Mouse (Mus musculus): ENCODE measurements around the gene Rassf4. TPM values are rescaled to one million over a fixed set of nuclear protein-coding genes. Genes with fewer than 3 reads are reported as not detected.
A peak's percentile ranks its signal among the peaks of the same experiment; 100 is the strongest.
"Not testable (repeated sequence)": the region's sequence is repeated elsewhere in the genome, so short reads cannot be mapped to it uniquely, and the experiment has no call there.

Rassf4 gene
- total RNA-seq, 2 experiments from 2014 or later: 5.1 to 5.2 TPM

DNA sequence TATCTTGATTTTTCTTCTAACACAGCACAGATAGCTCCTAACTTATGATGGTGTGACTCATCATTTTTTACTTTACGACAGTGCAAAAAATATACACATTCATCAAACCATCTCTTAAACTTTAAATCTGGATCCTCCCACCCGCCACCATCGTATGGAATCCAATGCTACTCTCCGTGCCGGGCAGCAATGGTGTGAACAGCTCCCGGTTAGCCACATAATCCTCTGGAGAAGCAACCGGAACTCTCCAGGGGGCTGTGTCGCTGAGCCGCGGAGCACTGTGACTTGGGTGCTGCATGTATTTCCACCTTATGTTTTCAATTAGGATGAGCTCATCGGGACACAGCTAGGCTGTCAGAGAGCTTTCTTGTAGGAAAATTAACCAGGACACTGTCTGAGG lies 30.8 kb downstream of the Rassf4 start:
- intact Hi-C loops (cut with DNase I; ENCODE audit: low total_unique reads): no loop called here
- DNase-seq: no peak

DNA sequence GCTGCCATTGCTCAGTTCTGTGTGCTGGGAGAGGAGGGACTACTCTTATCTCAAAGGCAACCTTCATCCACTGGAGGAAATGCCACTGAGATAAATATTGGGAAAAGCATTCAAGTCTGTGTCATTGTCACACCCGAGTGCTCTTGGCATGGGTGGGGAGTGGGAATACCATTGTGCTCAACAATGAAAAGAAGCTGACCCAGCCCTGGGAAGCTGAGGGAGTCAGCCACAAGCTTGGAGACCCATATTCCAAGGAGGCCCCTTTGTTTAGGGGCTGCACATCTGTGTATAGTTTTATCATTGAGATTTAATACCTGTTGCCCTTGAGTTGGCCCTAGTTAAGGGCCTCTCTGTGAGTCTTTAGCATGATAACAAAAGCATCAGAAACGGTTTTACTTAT lies 34.1 kb downstream of the Rassf4 start:
- no peak for DNase-seq
- intact Hi-C loops (cut with DNase I; ENCODE audit: low total_unique reads): no loop called here

DNA sequence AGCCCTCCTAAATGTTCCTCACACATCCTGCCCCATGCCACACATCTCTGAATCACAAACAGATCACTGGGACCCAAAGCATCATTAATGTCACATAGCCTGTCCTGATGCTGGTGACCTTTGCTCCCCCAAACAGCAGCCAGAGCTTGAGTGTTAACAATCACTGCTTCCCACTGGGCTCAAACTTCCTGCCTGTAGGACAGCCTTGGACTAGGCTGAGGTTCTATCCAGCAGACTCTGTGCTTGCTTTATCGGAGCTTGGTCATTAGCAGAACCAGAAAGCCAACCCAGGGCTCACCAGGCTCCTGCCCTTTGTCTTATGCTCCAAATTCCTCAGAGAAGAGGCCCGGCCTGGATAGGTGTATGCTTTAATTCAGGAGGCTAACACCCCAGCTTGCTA lies 34.9 kb downstream of the Rassf4 start:
- intact Hi-C loops (cut with DNase I; ENCODE audit: low total_unique reads): no loop called here
- no peak for DNase-seq

DNA sequence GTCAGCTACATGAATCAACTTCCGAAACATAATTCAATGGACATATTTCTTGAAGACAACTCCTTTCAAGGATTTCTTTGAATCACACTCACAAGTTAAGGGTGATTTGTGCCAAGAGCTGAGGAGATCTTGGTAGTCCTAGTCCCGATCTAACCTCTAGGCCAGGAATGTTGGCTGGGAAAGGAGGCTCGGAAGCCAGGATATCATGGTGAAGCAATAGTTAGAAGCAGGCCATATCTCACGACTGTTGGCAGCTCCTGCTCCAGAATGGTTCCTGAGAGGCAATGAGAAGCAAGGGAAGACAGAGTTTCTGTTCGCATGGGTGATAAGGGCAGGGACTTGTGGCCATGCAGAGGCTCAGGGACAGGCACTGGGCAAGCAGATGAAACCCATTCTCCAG lies 36.3 kb downstream of the Rassf4 start:
- intact Hi-C loops (cut with DNase I; ENCODE audit: low total_unique reads): no loop called here
- DNase-seq: peak; percentile 48

DNA sequence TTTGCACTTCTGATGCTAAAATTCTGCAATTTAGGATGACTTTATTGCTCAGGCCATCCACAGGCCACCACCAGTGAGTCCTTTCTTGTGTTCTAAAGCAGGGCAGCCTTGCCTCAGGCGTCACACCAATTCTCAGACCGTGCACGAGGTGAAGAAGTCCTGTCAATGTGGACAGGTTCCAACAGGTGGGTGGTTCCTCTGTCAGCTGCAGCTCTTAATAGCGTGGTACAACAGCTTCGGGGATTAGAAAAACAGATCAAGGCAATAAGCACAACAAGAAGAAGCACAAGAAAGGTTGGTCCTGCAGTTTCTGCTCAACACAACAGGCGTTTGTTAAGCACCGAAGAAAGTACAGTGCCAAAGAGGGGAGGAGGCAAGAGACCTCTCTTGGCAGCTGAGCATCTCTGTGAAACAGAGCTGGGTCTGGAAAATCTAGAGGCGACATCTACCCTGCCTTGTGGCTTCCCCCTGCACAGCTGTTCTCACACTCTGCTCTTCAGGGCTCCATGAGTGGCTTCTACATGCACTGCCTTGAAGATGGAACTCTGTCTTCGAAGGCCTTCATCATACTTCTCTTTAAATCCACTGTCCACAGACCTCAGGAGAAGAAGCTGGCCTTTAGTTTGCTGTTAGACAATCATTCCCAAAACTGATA lies 37.0 kb downstream of the Rassf4 start:
- DNase-seq: no peak

DNA sequence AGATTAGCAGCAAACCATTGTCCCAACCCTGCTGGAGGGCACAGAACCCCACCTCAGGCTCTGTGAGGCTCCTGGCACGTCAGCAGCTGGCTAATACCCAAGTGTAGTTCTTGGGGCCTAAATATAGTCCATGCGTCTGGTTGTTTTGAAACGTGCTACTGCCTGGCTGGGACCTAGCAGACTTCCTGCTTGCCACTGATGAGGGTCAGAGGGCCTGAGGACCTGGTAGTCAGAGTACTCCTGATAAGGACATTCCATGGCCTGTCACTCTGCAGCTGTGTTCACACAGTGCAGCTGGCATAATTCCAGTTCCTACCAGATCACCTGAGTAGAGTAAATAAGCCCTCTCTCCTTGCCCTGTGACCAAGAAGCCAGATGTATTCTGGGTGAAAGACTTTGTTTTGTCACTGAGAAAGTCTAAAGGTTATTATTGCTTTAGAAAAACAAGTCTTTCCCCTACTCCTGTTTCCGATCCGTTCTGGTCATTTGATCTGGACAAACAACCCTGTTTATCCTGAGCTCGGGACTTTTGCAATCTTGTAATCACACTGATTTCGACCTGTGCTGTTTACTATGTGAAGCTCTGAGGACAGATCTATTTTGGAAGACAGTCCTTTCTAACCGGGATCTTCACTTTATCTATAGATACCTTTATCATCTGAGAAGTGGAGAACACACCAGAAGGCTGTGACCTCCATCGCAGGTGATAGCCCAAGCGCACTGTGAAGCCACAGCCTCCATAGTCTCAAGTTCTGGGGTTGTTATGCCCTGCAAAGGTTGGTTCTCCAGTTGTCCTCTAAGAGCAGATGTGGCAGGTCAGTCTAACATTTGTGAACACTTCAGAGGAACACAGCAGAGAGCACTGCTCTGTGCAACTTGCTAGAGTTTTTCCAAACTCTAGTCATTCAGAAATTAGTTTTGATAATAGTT lies 38.2 kb downstream of the Rassf4 start:
- intact Hi-C loops (cut with DNase I; ENCODE audit: low total_unique reads): no loop called here
- peak; percentile 53 for DNase-seq

More for the DNA sequence above, 37.0 kb downstream of the Rassf4 start:
- intact Hi-C loops (cut with DNase I; ENCODE audit: low total_unique reads): no loop called here

DNA sequence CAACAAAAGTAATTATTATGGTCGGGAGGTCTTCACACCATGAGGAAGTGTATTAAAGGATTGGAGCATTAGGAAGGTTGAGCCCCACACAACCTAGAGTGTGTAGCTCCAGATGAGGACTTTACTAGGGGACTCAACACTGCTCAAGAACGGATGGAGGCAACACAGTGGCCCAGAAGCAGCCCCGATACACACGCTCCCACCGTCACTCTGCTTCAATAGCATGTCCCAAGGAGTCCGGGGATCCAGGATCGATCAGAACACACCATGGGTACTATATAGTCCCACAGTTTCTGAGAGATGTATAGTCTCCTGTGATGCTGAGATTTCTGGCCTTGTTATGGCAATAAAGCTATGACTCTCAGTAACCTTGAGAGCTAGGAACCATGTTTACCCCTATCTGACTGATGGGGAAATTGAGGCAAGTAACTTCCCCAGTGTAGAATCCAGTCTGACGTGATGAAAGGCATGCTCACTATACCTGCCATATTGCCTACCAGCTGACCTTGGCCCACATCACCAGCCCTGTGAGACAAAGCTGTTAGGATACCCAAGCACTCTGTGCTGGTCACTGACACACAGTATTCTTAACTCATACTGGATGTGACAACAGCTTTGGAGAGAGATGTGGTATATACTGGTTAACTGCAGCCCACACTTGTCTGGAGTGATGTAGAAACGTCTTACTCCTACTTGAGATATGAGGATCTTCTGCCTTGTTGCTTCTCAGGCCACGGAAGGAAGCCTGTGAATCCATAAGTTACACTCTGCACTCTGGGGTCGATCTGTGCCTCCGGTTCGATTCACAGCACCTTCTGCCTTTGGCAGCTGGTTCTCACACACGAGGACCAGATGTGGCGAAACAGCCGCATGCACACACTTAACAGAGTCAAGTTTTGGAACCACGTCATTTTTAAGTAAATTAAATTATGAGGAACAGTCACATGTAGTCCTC lies 39.7 kb downstream of the Rassf4 start:
- intact Hi-C loops (cut with DNase I; ENCODE audit: low total_unique reads): no loop called here
- DNase-seq: no peak

DNA sequence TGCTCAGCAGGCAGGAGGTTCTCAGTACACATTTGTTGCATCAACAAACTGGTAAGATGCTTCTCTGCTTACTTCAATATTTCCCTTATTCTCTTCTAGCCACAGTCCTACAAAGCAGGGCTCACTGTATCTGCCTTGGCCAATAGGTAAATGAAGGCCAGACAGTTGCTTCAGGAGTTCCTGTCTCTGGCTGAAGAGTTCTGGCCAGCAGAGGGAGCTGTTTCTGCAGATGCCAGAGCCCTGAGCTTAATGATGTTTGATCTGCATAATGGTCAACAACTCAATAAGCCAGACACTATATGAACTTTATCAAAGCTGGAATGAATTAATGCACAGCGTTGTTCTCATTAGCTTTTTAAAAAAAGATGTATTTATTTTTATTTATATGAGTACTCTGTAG lies 41.6 kb downstream of the Rassf4 start:
- intact Hi-C loops (cut with DNase I; ENCODE audit: low total_unique reads): no loop called here
- peak; percentile 71 for DNase-seq

DNA sequence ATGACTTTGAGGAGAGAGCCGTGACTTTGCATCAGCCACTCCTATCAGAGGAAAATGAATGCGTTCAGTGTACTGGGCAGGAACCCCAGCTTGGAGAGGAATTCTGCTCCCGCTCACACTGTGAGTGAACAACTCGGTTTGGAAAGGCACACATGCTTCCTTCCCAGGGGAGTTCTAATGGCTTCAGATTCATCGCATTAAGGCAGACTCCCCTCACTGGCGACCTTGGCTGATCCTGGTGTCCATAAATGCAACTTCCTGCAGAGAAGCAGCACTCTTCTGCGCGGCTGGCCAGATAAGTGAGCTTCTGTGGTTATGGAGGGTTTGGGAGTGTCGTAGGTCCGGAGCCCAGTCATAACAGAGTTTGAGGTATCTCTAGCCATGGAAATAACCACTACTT lies 44.0 kb downstream of the Rassf4 start:
- no peak for DNase-seq
- intact Hi-C loops (cut with DNase I; ENCODE audit: low total_unique reads): no loop called here

DNA sequence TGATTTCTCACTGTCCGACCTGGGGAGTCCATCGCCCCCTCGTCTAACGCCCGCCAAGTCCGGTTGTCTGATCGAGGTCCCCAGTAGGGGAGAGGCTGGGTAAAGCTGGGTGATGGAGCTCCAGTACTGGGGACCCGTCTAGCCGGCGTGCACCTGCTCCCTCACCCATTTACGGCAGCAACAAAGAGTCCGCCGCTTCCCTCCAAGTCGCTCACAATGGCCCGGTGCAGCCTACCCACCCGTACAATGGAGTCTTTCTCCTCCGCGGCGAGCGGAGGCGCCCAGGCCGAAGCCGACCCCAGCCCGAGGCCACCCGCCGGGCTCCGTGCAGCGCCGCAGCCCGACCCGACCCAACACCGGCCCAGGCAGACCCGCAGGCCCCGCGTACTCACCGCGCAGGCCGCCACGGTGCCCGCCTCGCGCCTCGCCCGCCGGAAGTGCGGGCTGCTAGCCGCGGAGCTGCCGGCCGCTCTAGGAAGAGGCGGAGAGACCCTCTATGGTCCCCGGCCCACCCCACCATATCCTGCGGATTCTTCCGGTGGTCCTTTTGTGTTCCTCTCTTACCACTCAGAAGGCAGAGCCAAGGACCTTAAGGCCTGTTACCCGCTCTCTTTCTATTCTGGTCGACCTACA lies 45.1 kb downstream of the Rassf4 start, which contains the start of gene Zfp422:
TSS of gene Zfp422 (minus strand) at position 461 of the 633 bp plus-strand sequence.
- intact Hi-C loops (cut with DNase I; ENCODE audit: low total_unique reads): no loop called here
- peak; percentile 67 for DNase-seq

DNA sequence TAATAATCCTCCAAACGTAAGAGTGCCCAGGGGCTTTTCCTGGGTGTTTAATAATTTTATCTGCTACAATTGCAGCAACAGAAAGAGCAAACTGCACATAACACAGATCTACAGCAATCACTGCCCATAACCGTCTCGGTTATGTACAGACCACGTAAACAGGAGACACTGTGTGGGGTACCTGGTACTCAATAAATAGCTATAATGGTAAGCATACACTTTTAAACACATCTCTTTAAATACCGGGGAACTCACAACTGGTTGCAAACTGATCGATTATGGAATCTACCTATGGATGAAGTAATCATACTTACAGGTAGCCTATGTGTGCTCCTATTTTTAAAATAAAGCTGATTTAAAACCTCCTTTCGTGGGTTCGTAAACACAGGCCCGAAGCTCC lies 45.7 kb downstream of the Rassf4 start:
- DNase-seq: no peak
- intact Hi-C loops (cut with DNase I; ENCODE audit: low total_unique reads): no loop called here

DNA sequence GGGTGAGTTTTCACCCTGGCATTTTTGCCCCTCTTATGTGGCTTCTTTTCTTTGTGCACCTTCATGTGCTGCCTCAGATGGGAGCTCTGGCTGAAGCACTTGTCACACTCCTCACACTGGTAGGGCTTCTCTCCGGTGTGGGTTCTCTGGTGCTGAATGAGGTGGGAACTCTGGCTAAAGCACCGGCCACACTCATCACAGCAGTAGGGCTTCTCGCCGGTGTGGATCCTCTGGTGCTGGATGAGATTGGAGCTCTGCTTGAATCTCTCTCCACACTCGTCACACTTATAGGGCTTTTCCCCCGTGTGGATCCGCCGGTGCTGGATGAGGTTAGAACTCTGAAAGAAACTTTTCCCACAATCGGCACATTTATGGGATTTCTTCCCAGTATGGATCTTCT lies 47.3 kb downstream of the Rassf4 start:
- intact Hi-C loops (cut with DNase I; ENCODE audit: low total_unique reads); DNase-seq: not testable (repeated sequence)

DNA sequence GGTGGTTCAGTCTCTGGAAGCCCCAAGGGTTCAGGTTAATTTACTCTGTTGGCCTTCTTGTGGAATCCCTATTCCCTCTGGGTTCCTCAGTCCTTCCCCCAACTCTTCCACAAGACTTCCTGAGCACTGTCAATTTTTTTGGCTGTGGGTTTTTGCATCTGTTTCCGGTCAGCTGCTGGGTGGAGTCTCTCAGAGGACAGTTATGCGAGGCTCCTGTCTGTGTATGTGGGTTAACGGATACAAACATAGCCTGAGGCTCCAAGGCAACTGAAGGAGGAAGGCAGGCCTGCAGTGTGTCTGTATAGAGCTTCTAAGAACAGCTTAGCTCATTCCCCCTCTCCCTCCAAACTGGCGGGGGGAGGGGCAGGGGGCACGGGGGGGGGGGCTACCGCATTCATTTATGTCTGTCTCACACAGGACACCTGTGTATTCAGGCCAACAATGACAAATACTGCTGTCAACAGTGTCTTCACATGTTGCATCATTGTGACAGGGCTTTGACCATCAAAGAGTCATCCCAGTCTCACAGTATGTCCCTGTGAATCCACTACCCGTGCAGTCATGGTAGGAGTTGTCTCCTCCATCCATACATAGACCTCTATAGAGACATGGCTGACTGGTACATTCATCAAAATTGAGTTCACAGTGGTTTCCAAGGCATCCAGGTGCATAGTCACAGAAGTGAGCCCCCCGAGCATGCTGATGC lies 52.3 kb downstream of the Rassf4 start:
- DNase-seq: no peak
- intact Hi-C loops (cut with DNase I; ENCODE audit: low total_unique reads): no loop called here

DNA sequence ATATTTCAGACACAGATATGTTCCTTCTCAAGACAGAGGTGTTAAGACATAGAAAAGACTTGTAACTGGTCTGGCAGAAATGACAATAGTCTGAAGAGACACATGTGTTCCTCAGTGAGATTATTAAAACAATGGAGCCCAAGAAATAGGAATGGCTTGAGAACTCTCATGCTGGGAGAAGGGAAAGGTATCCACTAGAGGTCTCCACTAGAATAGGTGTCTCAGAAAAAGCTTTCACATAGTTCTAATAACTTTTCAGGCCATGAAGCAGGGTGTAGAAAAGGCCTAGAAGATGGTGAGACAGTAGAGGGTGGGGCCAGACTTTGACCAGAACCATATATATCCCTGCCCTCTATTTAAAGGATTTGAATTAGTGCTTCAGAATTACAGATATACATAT lies 55.7 kb downstream of the Rassf4 start:
- intact Hi-C loops (cut with DNase I; ENCODE audit: low total_unique reads): no loop called here
- DNase-seq: no peak

DNA sequence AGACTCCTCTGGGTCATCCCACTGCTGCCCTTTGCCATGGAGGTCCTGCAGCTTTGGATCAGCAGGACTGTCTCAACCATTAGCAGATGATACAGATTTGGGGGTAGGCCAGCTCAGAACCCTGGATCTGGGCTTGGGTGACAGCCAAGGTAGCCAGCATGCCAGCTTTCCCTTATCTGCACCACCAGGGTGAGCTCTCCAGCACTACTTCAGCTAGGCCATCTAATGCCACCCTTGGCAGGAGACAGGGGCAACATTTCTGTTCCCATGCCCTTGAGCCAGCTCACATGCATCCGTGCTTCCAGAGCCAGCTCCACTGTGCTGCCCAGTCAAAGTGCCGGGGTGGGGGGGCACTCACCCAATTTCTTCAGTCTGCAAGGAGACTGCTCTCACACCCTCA lies 58.0 kb downstream of the Rassf4 start:
- no peak for DNase-seq
- intact Hi-C loops (cut with DNase I; ENCODE audit: low total_unique reads): no loop called here

DNA sequence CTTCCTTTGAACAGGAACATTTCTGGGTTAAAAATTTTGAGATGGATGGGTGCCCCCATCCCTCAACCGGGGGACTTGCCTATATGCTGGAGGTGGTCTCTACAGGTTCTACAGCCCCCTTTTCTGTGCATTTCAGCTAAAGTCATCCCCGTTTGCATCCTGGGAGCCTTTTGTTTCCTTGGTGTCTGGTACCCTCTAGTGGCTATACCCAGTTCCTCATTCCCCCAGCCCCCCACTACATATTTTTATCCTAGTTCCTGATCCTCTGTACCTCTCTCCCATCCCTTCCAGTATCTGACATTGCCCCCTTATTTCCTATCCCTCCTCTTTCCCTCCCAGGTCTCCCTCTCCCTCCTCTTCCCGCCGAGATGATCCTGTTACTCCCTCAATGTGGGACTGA lies 66.5 kb downstream of the Rassf4 start:
- intact Hi-C loops (cut with DNase I; ENCODE audit: low total_unique reads): no loop called here
- no peak for DNase-seq

DNA sequence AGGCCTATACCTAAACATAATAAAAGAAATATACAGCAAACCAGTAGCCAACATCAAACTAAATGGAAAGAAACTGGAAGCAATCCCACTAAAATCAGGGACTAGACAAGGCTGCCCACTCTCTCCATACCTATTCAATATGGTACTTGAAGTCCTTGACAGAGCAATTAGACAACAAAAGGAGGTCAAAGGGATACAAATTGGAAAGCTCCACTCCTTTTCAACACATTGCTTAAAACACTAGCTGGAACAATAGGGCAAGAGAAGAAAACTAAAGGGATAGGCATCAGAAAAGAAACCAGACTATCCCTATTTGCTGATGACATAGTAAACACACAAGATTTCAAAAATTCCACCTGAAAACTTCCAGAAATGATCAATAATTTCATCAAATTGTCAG lies 72.8 kb downstream of the Rassf4 start:
- intact Hi-C loops (cut with DNase I; ENCODE audit: low total_unique reads); DNase-seq: not testable (repeated sequence)

DNA sequence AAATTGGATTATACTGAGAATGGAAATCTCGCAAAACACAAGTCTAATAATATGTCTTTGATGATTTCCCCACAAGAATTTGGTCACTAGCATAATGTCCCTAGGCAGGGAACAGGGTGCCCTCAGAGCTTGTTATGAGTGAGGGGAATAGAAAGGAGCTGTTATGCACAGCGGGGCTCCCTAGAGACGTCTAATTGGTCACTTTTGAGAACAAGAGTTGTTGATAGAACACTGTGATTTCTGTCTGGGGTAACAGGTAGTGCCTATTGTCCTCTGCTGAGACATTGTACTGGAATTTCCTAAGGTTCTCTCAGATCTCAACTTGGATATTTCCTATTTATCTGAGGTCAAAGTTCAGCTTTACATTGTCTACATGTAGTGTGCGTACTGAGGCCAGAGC lies 89.7 kb downstream of the Rassf4 start, which contains the start of gene Olfr215:
TSS of gene Olfr215 (minus strand) at position 101 of the 400 bp plus-strand sequence.
- DNase-seq: no peak
- intact Hi-C loops (cut with DNase I; ENCODE audit: low total_unique reads): no loop called here

Measured in gastrocnemius, postnatal 14 days (tissue).